Mouse (Mus musculus): ENCODE measurements around the gene Wdr74. TPM values are rescaled to one million over a fixed set of nuclear protein-coding genes. Genes with fewer than 3 reads are reported as not detected.

The Wdr74 gene
- polyA plus RNA-seq, 1 experiment: 25.8 TPM

DNA sequence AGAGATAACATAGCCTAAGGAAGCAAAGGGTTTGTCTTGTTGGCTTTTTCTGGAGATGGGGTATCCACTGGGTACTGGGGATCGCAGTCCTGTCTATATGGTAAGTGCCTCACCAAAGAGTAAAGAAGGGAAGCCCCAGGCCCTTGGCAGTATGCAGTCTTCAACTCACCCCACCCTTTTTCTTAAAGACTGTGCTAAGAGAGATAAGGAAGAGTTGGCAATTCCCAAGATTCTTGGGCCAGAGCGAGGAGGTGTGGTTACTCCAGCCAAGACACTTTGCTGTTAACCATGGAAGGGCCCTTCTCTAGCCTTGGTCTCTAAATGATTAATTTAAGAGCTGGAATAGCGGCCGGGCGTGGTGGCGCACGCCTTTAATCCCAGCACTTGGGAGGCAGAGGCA is 28.7 kb upstream of the Wdr74 start:
- Histone ChIP-seq H3K4me1 (ENCODE audit: control insufficient read depth, insufficient read depth, low read length) (peaks cover 14% of the 10 kb centered on the region; the same call in 1 of the 2 replicates), H3K27ac (ENCODE audit: insufficient read depth, low read depth, low read length) (no peak overlapping the region), H3K4me3 (ENCODE audit: insufficient read depth, low read length) (no peak overlapping the region)
- TF ChIP-seq CTCF (IDR thresholded peaks at IDR 0.05; ENCODE audit: low read depth, low read length) (no peak), POLR2A (IDR thresholded peaks at IDR 0.05; ENCODE audit: borderline replicate concordance, low read depth, low read length) (no peak)

DNA sequence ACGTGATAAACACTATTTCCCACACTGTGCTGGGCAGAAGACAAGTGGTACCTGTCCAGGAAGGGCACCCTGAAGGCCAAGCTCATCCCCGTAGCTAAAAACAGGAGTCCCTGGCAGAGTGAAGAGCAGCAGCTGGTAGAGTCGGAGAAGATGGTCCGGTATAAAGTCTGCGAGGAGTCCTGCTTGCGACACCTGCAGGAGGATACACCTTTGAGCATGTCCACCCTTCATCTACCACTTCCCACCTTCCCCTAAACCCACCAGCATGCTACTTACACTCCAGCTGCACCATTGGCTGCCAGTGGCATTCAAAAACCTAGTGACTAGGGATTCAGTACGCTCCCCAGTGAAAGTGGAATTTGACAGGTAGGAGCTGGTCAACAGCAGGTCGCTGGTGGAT is 26.7 kb upstream of the Wdr74 start:
- H3K4me1 ChIP-seq (ENCODE audit: control insufficient read depth, insufficient read depth, low read length): peaks cover 12% of the 10 kb centered on the region; the same call in 1 of the 2 replicates
- TF ChIP-seq CTCF (IDR thresholded peaks at IDR 0.05; ENCODE audit: low read depth, low read length) (no peak), POLR2A (IDR thresholded peaks at IDR 0.05; ENCODE audit: borderline replicate concordance, low read depth, low read length) (no peak)

DNA sequence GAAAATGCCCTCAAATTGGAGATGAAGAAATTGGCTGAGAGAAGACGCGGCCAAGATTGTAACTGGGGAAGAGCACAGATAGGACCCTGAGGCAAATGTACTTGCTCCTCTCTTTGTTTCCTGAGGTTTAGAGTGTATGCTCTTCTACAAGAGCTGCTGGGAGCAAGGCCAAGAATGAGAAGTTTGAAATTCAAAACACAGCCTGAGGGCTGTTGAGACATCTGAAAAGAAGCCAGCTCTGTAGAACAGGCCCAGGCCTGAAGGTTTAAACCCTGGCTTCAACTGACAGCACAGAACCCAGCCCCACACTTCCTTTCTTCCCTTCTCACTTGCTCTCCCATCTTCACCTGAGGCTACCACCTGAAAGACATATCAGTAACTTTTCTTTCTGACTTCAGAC is 25.6 kb upstream of the Wdr74 start:
- Histone ChIP-seq H3K4me1 (ENCODE audit: control insufficient read depth, insufficient read depth, low read length) (peaks cover 19% of the 10 kb centered on the region), H3K4me3 (ENCODE audit: insufficient read depth, low read length) (0 out of 2 replicates have a peak overlapping the region, but pooled peaks have one; percentile 12), H3K27ac (ENCODE audit: insufficient read depth, low read depth, low read length) (no peak overlapping the region)
- TF ChIP-seq POLR2A (IDR thresholded peaks at IDR 0.05; ENCODE audit: borderline replicate concordance, low read depth, low read length): no peak
- TF ChIP-seq CTCF (IDR thresholded peaks at IDR 0.05; ENCODE audit: low read depth, low read length): no peak

More for the DNA sequence above, 26.7 kb upstream of the Wdr74 start:
- Histone ChIP-seq H3K4me3 (ENCODE audit: insufficient read depth, low read length) (no peak overlapping the region), H3K27ac (ENCODE audit: insufficient read depth, low read depth, low read length) (no peak overlapping the region)

DNA sequence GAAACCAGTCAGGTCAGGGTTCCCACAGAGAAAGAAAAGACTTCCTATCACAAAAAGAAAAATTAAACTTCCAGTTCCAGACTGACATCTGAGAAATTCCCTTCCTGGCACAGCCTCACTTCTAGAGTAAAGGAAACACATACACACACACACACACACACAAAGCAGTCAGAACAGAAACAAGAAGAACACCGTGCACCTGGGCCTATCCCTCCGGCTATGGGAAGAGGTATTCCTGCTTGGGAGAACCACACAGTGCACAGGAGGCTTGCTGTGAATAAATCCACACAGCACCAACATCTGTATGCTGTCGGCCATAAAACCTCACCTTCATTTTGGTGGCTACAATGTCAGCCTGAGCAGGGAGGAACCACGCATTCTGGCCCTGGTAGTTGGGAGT is 24.1 kb upstream of the Wdr74 start:
- H3K27ac ChIP-seq (ENCODE audit: insufficient read depth, low read depth, low read length): peak overlapping the region; percentile 96; the same call in 1 of the 2 replicates
- TF ChIP-seq POLR2A (IDR thresholded peaks at IDR 0.05; ENCODE audit: borderline replicate concordance, low read depth, low read length) (no peak), CTCF (IDR thresholded peaks at IDR 0.05; ENCODE audit: low read depth, low read length) (no peak)
- H3K4me1 ChIP-seq (ENCODE audit: control insufficient read depth, insufficient read depth, low read length): peaks cover 23% of the 10 kb centered on the region
- H3K4me3 ChIP-seq (ENCODE audit: insufficient read depth, low read length): peak overlapping the region; percentile 99

DNA sequence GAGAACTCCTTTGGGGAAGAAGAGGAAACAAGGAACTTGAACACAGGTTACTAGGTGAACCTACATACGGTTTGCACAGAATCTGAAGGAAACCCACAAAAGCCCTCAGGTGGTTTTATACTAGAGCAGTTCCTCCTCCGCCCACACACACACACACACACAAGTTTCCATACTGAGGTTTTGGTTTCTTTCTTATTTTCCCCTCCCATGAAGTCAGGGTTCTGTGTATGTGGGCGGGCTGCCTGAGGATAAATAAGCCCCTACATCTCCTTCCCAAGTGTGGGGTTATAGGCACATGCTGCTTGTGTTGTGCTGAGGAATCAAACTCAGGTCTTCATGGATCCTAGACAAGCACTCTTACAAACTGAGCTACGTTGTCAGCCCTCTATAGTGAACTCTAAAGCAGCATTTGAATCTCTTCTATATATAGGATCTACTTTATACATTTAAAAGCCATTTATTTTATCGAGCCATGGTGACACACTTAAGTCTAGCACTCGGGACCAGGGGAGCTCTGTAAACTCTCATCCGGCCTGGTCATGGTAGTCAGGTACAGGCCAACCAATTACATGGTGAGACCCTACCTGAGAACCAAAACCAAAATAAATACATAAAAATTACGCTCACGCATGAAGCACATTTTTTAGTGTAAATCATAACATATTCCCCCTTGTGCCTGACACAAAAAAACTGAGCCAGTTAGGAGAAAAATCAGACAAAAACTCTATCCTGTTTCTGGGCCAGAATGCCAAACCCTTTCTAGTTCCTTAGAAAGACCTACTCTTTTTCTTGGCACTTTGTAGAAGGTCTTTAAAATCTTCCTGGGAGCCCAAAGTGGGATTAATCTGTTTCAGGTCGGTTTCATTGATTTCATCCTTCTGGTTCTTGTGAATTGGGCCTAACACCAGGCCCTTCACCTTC is 23.4 kb upstream of the Wdr74 start:
- no peak for TF ChIP-seq CTCF (IDR thresholded peaks at IDR 0.05; ENCODE audit: low read depth, low read length)
- no peak for TF ChIP-seq POLR2A (IDR thresholded peaks at IDR 0.05; ENCODE audit: borderline replicate concordance, low read depth, low read length)
- Histone ChIP-seq H3K4me3 (ENCODE audit: insufficient read depth, low read length) (peak overlapping the region; percentile 99), H3K4me1 (ENCODE audit: control insufficient read depth, insufficient read depth, low read length) (peaks cover 23% of the 10 kb centered on the region), H3K27ac (ENCODE audit: insufficient read depth, low read depth, low read length) (peak overlapping the region; percentile 96)

DNA sequence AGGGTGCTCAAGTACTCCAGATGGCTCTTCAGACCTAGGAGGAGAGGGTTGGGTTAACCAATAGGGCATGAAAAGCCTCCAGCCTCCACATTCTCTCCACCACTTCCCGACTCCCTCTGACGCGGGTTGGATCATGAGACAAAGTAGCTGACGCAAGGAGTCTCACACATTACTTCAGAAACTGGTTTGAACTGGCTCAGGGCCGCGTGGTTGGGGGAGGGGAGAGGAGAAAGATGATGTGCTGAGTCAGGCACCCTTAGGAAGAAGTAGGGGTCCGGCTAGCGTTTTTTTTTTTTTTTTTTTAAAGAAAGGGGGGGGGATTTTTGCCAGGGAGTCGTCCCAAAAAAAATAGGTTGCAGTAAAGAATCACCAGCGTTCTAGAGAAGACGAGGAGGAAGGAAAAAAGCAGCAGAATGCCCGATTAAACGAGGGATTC is 22.7 kb upstream of the Wdr74 start:
- no peak for TF ChIP-seq CTCF (IDR thresholded peaks at IDR 0.05; ENCODE audit: low read depth, low read length)
- TF ChIP-seq POLR2A (IDR thresholded peaks at IDR 0.05; ENCODE audit: borderline replicate concordance, low read depth, low read length): no peak
- Histone ChIP-seq H3K27ac (ENCODE audit: insufficient read depth, low read depth, low read length) (peak overlapping the region; percentile 96), H3K4me1 (ENCODE audit: control insufficient read depth, insufficient read depth, low read length) (peaks cover 23% of the 10 kb centered on the region), H3K4me3 (ENCODE audit: insufficient read depth, low read length) (peak overlapping the region; percentile 99)

DNA sequence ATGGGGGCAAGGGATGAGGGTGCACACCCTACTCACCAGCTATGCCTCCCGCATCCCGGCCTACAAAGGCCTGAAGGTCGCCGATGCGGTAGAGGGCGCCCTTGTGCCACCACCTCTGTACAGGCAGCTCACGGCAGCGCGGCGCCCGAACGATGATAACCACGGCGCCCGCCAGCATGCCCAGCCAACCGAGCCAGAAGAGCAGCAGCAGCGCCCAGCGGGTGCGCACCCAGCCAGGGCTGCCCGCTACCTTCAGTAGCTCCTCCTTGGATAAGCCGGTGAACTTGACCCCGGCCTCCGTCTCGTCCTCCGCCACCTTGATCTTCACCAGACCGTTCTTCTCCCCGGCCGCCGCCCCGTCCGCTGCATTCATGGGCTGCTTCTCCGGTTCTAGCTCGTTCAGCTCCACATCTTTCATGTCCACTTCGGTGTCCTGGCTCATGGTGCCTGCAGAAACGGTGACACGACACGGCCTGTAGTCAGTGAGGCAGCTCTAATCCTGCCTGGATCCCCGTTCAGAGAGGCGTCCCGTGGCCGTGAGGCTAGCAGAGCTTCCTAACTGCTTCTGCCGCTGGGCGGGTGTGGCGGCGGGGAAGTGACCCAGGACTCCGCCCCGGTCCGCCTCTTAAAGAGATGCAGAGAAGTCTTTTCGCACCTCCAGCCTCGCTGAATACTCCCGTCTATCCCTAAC is 22.2 kb upstream of the Wdr74 start:
- H3K4me1 ChIP-seq (ENCODE audit: control insufficient read depth, insufficient read depth, low read length): peaks cover 23% of the 10 kb centered on the region
- H3K4me3 ChIP-seq (ENCODE audit: insufficient read depth, low read length): peak overlapping the region; percentile 99
- peak overlapping the region; percentile 96 for H3K27ac ChIP-seq (ENCODE audit: insufficient read depth, low read depth, low read length)
- no peak; the same call in 1 of the 2 replicates for TF ChIP-seq POLR2A (IDR thresholded peaks at IDR 0.05; ENCODE audit: borderline replicate concordance, low read depth, low read length)
- peak; percentile 45 for TF ChIP-seq CTCF (IDR thresholded peaks at IDR 0.05; ENCODE audit: low read depth, low read length)

DNA sequence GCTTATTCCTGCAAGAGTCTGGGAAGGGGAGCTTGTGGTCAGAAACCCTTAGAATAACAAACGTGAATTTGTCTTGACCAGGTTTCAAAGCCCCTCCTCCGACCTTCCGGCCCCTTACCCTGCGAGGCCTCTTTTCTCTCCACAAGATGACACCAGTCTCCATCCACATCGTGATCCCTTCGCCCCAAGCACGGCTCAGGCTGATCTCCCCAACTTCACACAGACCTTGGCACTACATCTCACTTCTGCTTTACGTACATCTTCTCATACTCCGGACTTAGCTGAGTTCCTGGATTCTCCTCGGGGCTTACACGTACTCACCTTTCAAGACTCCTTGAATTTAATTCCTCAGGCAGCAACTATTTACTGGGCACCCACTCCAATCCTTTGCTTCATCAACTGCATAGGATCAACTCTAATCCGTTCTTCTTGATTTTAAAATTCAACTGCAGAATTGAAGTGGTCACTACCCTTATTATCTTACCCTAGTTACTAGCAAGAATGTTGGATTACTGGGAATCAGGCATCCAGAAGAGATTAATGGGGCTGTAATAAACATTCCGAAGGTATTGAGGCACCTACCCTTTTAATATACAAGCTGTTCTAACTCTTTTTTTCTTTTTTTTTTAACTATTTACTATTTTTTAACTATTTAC is 21.5 kb upstream of the Wdr74 start:
- Histone ChIP-seq H3K4me3 (ENCODE audit: insufficient read depth, low read length) (peak overlapping the region; percentile 99), H3K27ac (ENCODE audit: insufficient read depth, low read depth, low read length) (peak overlapping the region; percentile 96), H3K4me1 (ENCODE audit: control insufficient read depth, insufficient read depth, low read length) (peaks cover 23% of the 10 kb centered on the region)
- TF ChIP-seq POLR2A (IDR thresholded peaks at IDR 0.05; ENCODE audit: borderline replicate concordance, low read depth, low read length) (no peak), CTCF (IDR thresholded peaks at IDR 0.05; ENCODE audit: low read depth, low read length) (no peak)

DNA sequence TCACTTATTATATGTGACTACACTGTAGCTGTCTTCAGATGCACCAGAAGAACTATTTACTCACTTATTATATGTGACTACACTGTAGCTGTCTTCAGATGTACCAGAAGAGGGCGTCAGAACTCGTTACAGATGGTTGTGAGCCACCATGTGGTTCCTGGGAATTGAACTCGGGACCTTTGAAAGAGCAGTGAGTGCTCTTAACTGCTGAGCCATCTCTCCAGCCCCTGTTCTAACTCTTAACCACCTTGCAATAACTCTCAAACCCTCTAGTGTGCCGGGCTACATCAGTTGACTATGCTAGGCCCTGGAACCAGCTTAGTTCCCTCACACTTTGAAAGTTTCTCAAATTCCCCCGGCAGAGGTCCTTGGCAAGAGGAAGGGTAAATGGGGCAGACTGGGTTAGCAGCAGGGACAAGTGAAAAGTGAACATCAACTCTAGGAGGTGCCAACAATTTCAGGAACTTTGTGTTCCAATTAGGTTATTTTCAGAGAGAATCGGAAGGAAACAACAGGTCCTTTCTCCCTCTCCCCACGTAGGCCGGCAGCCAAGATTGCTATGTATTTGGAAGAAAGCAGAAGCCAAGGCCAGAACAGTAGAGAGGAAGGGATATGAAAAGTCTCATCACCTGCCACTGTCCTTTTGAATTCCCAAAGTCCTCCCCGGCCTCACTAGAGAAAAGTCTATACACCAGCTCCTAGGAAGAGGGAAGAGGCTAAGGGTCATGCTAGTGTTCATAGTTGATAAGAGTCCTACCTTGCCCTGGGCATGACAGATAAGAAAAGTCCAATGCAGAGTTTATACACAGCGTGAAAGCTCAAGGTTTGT is 20.8 kb upstream of the Wdr74 start:
- peaks cover 21% of the 10 kb centered on the region for H3K4me1 ChIP-seq (ENCODE audit: control insufficient read depth, insufficient read depth, low read length)
- TF ChIP-seq CTCF (IDR thresholded peaks at IDR 0.05; ENCODE audit: low read depth, low read length): 0 out of 2 replicates have a peak, but pooled peaks have one; percentile 5
- TF ChIP-seq POLR2A (IDR thresholded peaks at IDR 0.05; ENCODE audit: borderline replicate concordance, low read depth, low read length): no peak
- no peak overlapping the region for H3K27ac ChIP-seq (ENCODE audit: insufficient read depth, low read depth, low read length)
- H3K4me3 ChIP-seq (ENCODE audit: insufficient read depth, low read length): no peak overlapping the region

Measured in bone marrow macrophage, adult 2 months (primary cell).